Mouse (Mus musculus): ENCODE results near the gene Tmem104. TPM values are rescaled to one million over a fixed set of nuclear protein-coding genes. Genes with fewer than 3 reads are reported as not detected.
A peak's percentile ranks its signal among the peaks of the same experiment; 100 is the strongest.

The Tmem104 gene
- total and polyA plus RNA-seq, 2 experiments from 2014 or later: 7.6 to 8.8 TPM

DNA sequence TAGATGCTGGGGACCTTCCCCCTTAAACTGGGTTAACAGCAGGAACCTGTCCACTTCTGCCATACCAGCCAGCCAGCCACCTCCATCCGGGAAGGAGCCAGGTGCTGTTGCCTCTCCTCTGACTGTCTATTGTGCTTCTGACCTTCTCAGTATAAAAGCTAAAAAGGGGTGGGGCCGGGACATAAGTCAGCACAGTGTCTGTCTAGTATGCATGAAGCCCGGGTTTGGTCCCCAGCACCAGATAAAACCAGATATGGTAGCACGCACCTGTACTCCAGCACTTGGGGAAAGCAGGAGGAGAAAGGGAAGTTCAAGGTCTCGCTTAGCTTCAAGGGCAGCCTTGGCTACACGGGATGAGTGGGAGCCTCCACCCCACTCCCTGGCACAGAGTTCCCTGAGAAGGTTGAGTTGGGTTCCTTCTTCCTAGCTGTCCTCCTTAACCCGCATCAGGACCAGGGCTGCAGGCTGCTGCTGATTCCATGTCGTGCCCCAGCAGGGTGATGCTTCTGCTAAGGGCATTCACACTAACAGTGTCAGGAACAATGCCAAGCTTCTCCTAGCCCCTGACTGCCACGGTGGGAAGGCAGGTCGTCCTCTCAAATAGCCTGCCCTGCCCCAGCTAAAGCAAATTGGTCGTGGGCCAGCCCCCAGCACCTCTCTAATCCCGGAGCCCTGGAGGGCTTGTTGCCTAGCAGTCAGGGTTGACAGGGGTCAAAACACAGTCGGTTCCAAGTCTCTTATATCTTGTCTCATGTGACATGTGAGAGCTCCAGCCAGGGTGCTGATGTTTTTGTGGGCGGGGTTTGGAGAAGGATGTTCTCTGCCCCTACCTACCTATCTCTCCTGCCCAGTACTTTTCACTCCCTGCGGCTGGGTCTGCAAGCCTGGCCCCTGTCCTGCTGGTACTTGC lies 42.0 kb downstream of the Tmem104 start:
- Histone ChIP-seq H3K36me3 (ENCODE audit: insufficient read depth) (no peaks in the 10 kb centered on the region; the same call in 1 of the 2 replicates), H3K4me2 (ENCODE audit: low read depth) (no peak overlapping the region), H3K4me3 (ENCODE audit: low read depth, low read length) (no peak overlapping the region), H3K9me3 (ENCODE audit: low read length) (no peaks in the 10 kb centered on the region), H3K27me3 (ENCODE audit: insufficient read depth, low read length) (no peaks in the 10 kb centered on the region), H3K9ac (no peak overlapping the region), H3K4me1 (ENCODE audit: insufficient read depth) (peaks cover 28% of the 10 kb centered on the region), H3K27ac (ENCODE audit: low read depth, low read length) (no peak overlapping the region)
- 53% methylated on average over 15 of the region's 15 CpGs for WGBS
- TF ChIP-seq CTCF (IDR thresholded peaks at IDR 0.05; ENCODE audit: low read depth): no peak
- DNase-seq: no peak
- no peak for ATAC-seq

DNA sequence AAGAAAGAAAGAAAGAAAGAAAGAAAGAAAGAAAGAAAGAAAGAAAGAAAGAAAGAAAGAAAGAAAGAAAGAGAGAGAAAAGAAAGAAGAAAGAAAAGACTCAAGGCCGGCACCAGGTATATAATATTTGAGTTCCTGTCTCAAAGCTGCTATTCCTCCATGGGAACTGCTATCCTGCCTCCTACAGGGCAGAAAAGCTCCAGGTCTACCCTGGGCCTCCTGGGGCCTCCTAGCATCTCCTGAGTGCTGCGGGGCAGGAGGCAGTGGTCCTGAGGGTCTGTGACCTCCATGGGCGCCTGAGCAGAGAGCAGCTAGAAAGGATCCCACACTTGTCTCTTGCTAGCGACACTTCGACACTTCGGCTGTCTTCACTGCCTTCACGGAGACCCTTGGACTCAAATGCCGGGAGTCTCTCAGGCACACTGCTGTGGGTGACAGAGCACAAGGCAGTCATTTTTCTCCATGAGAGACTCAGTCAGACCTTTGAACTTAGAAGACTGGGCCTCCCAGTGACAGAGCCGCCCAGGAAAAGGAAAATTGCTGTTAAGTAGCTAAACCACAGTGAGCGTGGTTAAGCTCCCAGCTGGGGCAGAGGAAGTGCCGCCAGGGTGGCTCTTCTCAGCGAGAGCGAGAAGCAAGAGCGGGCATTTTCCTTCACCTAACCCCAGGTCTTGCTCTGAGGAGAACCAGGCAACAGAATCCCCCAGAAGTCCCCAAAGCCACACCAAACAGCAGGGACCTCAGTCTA lies 44.1 kb downstream of the Tmem104 start:
- H3K4me3 ChIP-seq (ENCODE audit: low read depth, low read length): no peak overlapping the region
- DNase-seq (no peak), ATAC-seq (no peak)
- peaks cover 26% of the 10 kb centered on the region for H3K4me1 ChIP-seq (ENCODE audit: insufficient read depth)
- H3K36me3 ChIP-seq (ENCODE audit: insufficient read depth): no peaks in the 10 kb centered on the region; the same call in 1 of the 2 replicates
- 48% methylated on average over 14 of the region's 14 CpGs for WGBS
- no peak for TF ChIP-seq CTCF (IDR thresholded peaks at IDR 0.05; ENCODE audit: low read depth)
- no peaks in the 10 kb centered on the region for H3K27me3 ChIP-seq (ENCODE audit: insufficient read depth, low read length)
- H3K27ac ChIP-seq (ENCODE audit: low read depth, low read length): peak overlapping the region; percentile 48; the same call in 1 of the 2 replicates
- no peak overlapping the region for H3K4me2 ChIP-seq (ENCODE audit: low read depth)
- H3K9ac ChIP-seq: no peak overlapping the region
- no peaks in the 10 kb centered on the region for H3K9me3 ChIP-seq (ENCODE audit: low read length)

DNA sequence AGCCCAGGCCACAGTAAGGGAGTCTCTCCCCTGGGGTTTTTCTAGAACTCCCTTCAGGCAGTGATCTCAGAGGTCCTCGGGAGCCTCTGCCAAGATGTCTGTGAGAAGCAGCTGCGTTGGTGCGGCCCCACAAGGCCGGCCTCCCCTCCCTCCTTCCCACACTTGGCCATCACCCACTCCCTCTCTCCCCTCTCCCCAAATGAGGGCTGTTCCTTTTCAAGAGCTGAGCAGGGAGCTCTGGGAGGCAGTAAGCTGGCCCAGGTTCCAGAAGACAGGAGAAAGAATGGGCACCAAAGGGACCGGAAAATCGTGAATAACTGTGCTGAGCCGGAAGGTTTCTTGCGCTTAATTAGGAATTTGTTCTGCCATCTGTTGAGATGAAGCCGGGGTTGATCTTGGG lies 44.6 kb downstream of the Tmem104 start:
- H3K27ac ChIP-seq (ENCODE audit: low read depth, low read length): 0 out of 2 replicates have a peak overlapping the region, but pooled peaks have one; percentile 48
- no peaks in the 10 kb centered on the region for H3K9me3 ChIP-seq (ENCODE audit: low read length)
- H3K36me3 ChIP-seq (ENCODE audit: insufficient read depth): no peaks in the 10 kb centered on the region; the same call in 1 of the 2 replicates
- H3K4me1 ChIP-seq (ENCODE audit: insufficient read depth): peaks cover 20% of the 10 kb centered on the region
- DNase-seq (peak; percentile 58), ATAC-seq (peak; percentile 40)
- no peak overlapping the region for H3K4me3 ChIP-seq (ENCODE audit: low read depth, low read length)
- H3K9ac ChIP-seq: no peak overlapping the region
- WGBS: 23% methylated on average over 9 of the region's 9 CpGs
- TF ChIP-seq CTCF (IDR thresholded peaks at IDR 0.05; ENCODE audit: low read depth): no peak
- no peak overlapping the region for H3K4me2 ChIP-seq (ENCODE audit: low read depth)
- no peaks in the 10 kb centered on the region for H3K27me3 ChIP-seq (ENCODE audit: insufficient read depth, low read length)

DNA sequence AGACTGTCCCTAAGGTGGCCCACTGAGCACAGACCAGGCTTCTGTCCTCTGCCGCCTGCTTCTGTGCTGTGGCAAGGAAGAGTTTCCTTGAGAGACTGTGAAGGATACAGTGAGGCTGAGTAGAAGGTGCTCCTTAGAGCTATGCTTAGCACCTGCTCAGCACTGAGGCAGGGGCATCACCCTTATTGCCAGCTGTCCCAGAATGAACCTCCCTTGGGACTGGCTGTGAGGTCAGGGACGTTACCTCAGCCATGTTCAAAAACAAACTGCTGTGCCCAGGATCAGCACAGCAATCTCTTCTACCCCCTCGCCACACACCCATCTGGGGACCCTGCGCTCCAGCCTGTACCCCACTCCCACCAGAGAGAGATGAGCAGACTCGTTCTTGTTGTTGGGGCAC lies 45.6 kb downstream of the Tmem104 start:
- peaks cover 14% of the 10 kb centered on the region for H3K4me1 ChIP-seq (ENCODE audit: insufficient read depth)
- no peaks in the 10 kb centered on the region for H3K27me3 ChIP-seq (ENCODE audit: insufficient read depth, low read length)
- no peak overlapping the region for H3K9ac ChIP-seq
- no peak for TF ChIP-seq CTCF (IDR thresholded peaks at IDR 0.05; ENCODE audit: low read depth)
- no peak for DNase-seq
- H3K27ac ChIP-seq (ENCODE audit: low read depth, low read length): no peak overlapping the region
- no peak for ATAC-seq
- 87% methylated on average over 5 of the region's 5 CpGs for WGBS
- no peak overlapping the region for H3K4me3 ChIP-seq (ENCODE audit: low read depth, low read length)
- H3K36me3 ChIP-seq (ENCODE audit: insufficient read depth): no peaks in the 10 kb centered on the region; the same call in 1 of the 2 replicates
- no peak overlapping the region for H3K4me2 ChIP-seq (ENCODE audit: low read depth)
- H3K9me3 ChIP-seq (ENCODE audit: low read length): no peaks in the 10 kb centered on the region

DNA sequence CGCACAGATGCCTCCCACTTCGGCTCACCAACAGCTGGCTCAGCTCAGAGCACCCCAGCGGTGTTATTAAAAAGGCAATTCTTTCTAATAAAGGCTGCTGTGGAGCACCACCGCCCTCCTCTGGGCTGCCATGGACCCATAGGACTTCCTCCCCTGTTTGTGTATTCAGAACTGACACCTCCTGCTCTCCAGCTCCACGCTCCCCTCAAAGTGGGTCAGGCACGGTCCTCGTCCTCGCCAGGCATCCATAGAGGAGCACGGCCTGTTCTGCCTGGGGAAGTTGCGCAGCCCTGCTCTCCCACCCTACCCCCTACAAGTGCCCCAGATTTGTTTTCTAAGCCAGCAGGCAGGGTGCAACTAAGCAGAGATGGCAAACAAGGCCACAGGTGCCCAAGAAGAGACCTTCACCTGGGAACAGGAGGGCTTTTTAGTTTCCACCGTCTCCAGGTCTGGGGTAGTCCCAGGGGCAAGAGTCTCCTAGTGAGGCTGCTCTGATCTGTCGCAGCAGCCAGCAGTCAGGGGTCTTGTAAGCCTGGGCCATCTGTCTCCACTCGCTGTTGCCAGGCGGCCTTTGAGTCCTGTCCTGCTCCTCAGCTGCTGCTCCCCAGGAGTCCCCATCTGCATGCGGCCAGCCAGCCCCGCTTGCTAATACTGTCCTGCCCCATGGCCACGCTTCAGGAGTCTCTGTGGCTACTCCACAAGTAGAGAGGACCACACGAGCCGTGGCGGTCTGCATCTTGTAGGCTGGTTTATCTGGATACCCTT lies 46.4 kb downstream of the Tmem104 start:
- ATAC-seq (peak; percentile 61), DNase-seq (no peak)
- Histone ChIP-seq H3K27me3 (ENCODE audit: insufficient read depth, low read length) (no peaks in the 10 kb centered on the region), H3K9ac (no peak overlapping the region), H3K36me3 (ENCODE audit: insufficient read depth) (no peaks in the 10 kb centered on the region; the same call in 1 of the 2 replicates), H3K4me2 (ENCODE audit: low read depth) (no peak overlapping the region), H3K9me3 (ENCODE audit: low read length) (no peaks in the 10 kb centered on the region), H3K4me3 (ENCODE audit: low read depth, low read length) (no peak overlapping the region), H3K27ac (ENCODE audit: low read depth, low read length) (no peak overlapping the region), H3K4me1 (ENCODE audit: insufficient read depth) (peaks cover 12% of the 10 kb centered on the region)
- 50% methylated on average over 20 of the region's 20 CpGs for WGBS
- peak; percentile 39 for TF ChIP-seq CTCF (IDR thresholded peaks at IDR 0.05; ENCODE audit: low read depth)

DNA sequence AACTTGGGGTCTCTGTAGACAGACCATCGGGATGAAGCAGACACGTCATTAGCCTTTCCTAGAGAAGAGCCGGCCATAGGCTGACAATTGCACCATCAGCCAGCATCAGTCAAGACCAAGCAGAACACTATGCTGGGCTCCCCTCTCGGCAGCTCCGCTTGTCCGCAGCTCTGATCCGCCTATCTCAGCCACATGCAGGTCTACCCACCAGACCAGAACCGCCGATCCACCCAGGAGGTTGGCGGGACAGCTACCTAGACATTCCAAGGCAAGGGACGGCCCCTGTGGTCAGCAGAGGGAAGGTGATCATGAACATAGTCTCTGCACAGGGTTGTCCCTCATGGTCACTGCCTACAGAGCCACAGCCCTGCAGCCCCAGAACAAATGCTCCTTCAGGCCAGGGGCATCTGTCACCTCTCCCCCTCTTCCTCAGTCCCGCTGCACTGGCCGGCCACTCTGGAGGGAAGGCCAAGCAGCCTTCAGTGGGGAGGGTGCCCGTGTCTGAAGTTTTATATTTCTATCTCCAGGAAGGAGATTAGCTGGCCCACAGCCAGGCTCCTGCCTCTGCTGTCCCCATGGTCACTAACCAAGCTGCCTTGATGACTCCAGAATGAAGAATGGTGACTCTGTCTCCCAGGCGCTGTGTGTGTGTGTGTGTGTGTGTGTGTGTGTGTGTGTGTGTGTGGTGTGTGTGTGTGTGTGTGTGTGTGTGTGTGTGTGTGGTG lies 47.2 kb downstream of the Tmem104 start:
- H3K27me3 ChIP-seq (ENCODE audit: insufficient read depth, low read length): no peaks in the 10 kb centered on the region
- no peaks in the 10 kb centered on the region; the same call in 1 of the 2 replicates for H3K36me3 ChIP-seq (ENCODE audit: insufficient read depth)
- H3K9ac ChIP-seq: no peak overlapping the region
- no peak overlapping the region for H3K4me3 ChIP-seq (ENCODE audit: low read depth, low read length)
- no peak overlapping the region for H3K4me2 ChIP-seq (ENCODE audit: low read depth)
- H3K27ac ChIP-seq (ENCODE audit: low read depth, low read length): no peak overlapping the region
- TF ChIP-seq CTCF (IDR thresholded peaks at IDR 0.05; ENCODE audit: low read depth): no peak
- ATAC-seq (no peak), DNase-seq (no peak)
- WGBS: 80% methylated on average over 15 of the region's 15 CpGs
- peaks cover 12% of the 10 kb centered on the region for H3K4me1 ChIP-seq (ENCODE audit: insufficient read depth)
- H3K9me3 ChIP-seq (ENCODE audit: low read length): no peaks in the 10 kb centered on the region
